Mouse (Mus musculus) embryonic facial prominence, embryonic 11.5 days (tissue): Measurements from ENCODE around the gene Sdk2. TPM values are rescaled to one million over a fixed set of nuclear protein-coding genes. Genes with fewer than 3 reads are reported as not detected.
A peak's percentile ranks its signal among the peaks of the same experiment; 100 is the strongest.

Experiments used
- ATAC-seq: fragments of 200-750 bp; cut with Nextera tagmentation; replicated peaks from 2 replicates; pipeline ENCODE4 v1.8.0; 2017; ENCODE audit warnings: low read depth; ENCODE audit not compliant: insufficient number of reproducible peaks, low FRiP score, low TSS enrichment
- DNase-seq: peaks from one replicate; pipeline ENCODE4 v3.0.0-alpha.2; 2015; ENCODE audit warnings: low spot score
- H3K27ac ChIP-seq: fragments of 300-500 bp; sonication (generic); replicated peaks from 2 replicates; pipeline ENCODE4 v1.5.1; 2014; ENCODE audit warnings: mild to moderate bottlenecking, low read depth, low read length, control low read depth
- H3K27me3 ChIP-seq: fragments of 300-500 bp; sonication (generic); 2 replicates; pipeline ENCODE4 v1.6.1; 2014; ENCODE audit warnings: mild to moderate bottlenecking, low read length, moderate library complexity, mixed read lengths; ENCODE audit not compliant: control insufficient read depth, insufficient read depth
- H3K36me3 ChIP-seq: fragments of 300-500 bp; sonication (generic); replicated peaks from 2 replicates; pipeline ENCODE4 v1.6.1; 2014; ENCODE audit warnings: low read depth, mild to moderate bottlenecking, low read length, moderate library complexity, mixed read lengths; ENCODE audit not compliant: control insufficient read depth, insufficient read depth
- H3K4me1 ChIP-seq: fragments of 300-500 bp; sonication (generic); 2 replicates; pipeline ENCODE4 v1.6.1; 2014; ENCODE audit warnings: low read length, mixed read lengths; ENCODE audit not compliant: control insufficient read depth, insufficient read depth
- H3K4me2 ChIP-seq: fragments of 300-500 bp; sonication (generic); 2 replicates; pipeline ENCODE4 v1.6.1; 2014; ENCODE audit warnings: low read depth, mild to moderate bottlenecking, control low read depth, low read length, moderate library complexity
- H3K4me3 ChIP-seq: fragments of 300-500 bp; sonication (generic); 2 replicates; pipeline ENCODE4 v1.5.1; 2014; ENCODE audit warnings: low read depth, low read length, control low read depth
- H3K9ac ChIP-seq: fragments of 300-500 bp; sonication (generic); replicated peaks from 2 replicates; pipeline ENCODE4 v1.6.1; 2014; ENCODE audit warnings: mild to moderate bottlenecking, control low read depth, low read length
- H3K9me3 ChIP-seq: fragments of 300-500 bp; sonication (generic); replicated peaks from 2 replicates; pipeline ENCODE4 v1.6.1; 2016; ENCODE audit warnings: mild to moderate bottlenecking, low read length, inconsistent platforms, mixed read lengths; ENCODE audit not compliant: control insufficient read depth
- WGBS: fragments of 180-500 bp; shearing (Covaris S2); extraction: QIAGEN DNeasy Blood & Tissue Kit; methylation state at CpG from one replicate; pipeline ENCODE4 v1.1.7; 2014; 5-methylcytosine and 5-hydroxymethylcytosine counted together
- polyA plus RNA-seq: library from polyadenylated mRNA; unstranded; fragments of >200 nt; fragmentation: Nextera tagmentation; extraction: Ambion mirVana; gene quantifications from 2 replicates; pipeline ENCODE4 v1.2.1, GENCODE M21; 2014

The Sdk2 gene
- polyA plus RNA-seq, 1 experiment from 2014 or later: 0.88 TPM

DNA sequence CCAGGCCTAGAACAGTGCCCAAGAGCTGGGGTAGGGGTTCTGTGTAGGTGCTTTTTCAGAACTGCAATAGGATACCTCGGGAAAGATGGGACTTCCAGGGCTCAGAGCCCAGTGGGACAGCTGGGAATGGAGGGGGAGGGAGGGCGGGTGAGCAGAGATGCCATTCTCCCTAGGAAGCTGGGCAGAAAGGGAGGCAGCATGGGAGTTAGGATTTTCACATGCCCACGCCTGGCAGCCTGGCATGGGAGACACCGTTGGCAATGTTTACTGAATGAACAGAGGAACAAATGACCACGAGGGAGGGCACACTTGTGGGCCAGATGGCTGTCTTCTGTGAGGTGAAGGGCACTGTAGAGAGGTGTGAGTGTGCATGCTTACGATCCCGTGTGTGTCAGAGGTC lies 23.3 kb downstream of the Sdk2 start:
- H3K27me3 ChIP-seq: no peaks in the 10 kb centered on the region
- H3K36me3 ChIP-seq: no peaks in the 10 kb centered on the region
- H3K4me1 ChIP-seq: peaks cover 2% of the 10 kb centered on the region; the same call in 1 of the 2 replicates
- 75% methylated on average over 7 of the region's 7 CpGs for WGBS
- H3K9ac ChIP-seq: no peak overlapping the region
- no peaks in the 10 kb centered on the region for H3K9me3 ChIP-seq
- no peak overlapping the region for H3K4me3 ChIP-seq
- no peak for ATAC-seq
- H3K4me2 ChIP-seq: no peak overlapping the region
- DNase-seq: no peak
- H3K27ac ChIP-seq: no peak overlapping the region

DNA sequence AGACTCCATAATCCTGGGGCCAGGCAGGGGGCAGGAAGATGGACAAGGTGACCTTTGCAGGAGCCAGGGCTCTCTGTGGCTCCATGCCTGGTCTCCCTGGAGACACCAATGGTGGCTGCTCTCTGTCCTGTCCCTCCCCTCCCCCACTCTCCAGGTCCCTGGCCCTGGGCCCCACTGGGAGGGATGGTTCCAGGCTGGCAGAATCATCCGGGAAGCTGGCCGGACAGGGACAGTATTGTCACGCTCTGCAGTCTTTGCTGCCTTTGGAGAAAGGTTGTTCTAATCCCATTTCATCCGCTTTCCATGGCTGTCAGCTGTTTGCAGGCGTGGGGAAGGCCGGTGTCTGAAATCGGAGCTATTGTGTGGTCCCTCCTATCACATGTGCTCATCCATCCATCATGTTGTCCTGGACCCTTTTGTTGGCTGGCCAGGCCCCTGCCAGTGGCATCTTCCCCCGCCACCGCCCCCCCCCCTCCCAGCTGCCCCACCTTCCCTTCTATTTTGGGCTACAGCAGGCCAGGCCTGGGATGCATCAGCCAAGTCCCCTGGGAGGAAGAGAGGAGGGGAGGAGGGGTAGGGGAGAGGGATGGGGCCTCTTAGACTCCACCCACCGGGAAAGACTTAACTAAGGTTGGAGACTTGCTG lies 26.3 kb downstream of the Sdk2 start:
- H3K4me3 ChIP-seq: no peak overlapping the region

DNA sequence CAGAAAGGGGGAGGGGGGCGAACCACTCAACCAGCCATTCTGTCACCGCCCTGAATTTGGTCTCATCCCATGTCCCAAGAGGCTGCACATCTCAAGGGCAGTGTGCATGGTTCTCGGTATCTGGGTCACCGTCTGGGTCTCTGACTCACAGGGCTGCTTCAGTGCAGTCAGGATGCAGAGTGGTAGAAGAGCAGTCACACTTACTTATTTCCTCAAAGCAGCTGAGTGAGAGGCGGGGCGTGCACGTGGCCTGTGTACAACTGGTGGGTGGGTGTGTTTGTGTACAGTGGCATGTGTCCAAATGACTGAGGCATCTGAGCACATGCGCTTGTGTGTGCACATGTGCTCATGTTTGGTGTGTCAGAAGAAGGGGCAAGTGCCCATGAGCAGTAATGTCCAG lies 28.8 kb downstream of the Sdk2 start:
- Histone ChIP-seq H3K4me3 (no peak overlapping the region), H3K27ac (no peak overlapping the region), H3K4me2 (no peak overlapping the region), H3K27me3 (no peaks in the 10 kb centered on the region), H3K4me1 (peaks cover 2% of the 10 kb centered on the region; the same call in 1 of the 2 replicates), H3K36me3 (no peaks in the 10 kb centered on the region), H3K9me3 (no peaks in the 10 kb centered on the region), H3K9ac (no peak overlapping the region)
- 82% methylated on average over 8 of the region's 8 CpGs for WGBS
- ATAC-seq (no peak), DNase-seq (no peak)

More for the DNA sequence above, 26.3 kb downstream of the Sdk2 start:
- no peak overlapping the region for H3K4me2 ChIP-seq
- no peaks in the 10 kb centered on the region for H3K27me3 ChIP-seq
- H3K4me1 ChIP-seq: peaks cover 2% of the 10 kb centered on the region; the same call in 1 of the 2 replicates
- ATAC-seq (peak; percentile 86), DNase-seq (peak; percentile 68)
- H3K27ac ChIP-seq: 0 out of 2 replicates have a peak overlapping the region, but pooled peaks have one; percentile 48
- H3K9me3 ChIP-seq: no peaks in the 10 kb centered on the region
- 9% methylated on average over 10 of the region's 10 CpGs for WGBS
- H3K36me3 ChIP-seq: no peaks in the 10 kb centered on the region
- 0 out of 2 replicates have a peak overlapping the region, but pooled peaks have one; percentile 2 for H3K9ac ChIP-seq

DNA sequence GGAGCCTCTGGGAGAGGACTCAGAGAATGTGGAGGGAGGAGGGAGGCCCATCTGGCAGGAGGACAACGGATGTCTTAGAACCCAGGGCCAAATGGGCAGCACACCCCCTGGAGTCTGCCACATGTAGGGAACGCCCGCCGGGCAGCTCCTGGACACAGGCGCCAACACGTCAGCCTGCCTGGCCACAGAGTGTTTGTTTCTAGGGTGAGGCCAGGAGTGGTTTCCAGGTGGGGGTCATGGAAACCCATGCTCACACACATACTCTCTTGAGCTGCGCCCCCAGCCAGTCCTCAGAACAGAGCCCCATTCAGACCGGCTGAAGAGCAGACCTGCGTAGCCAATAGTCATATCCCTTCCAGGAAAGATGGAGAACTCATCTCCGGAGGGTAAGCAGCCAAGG lies 35.4 kb downstream of the Sdk2 start:
- no peaks in the 10 kb centered on the region for H3K36me3 ChIP-seq
- ATAC-seq: no peak
- no peak overlapping the region for H3K4me3 ChIP-seq
- H3K27me3 ChIP-seq: no peaks in the 10 kb centered on the region
- H3K9me3 ChIP-seq: no peaks in the 10 kb centered on the region
- DNase-seq: no peak
- H3K4me1 ChIP-seq: peaks cover 8% of the 10 kb centered on the region
- 84% methylated on average over 10 of the region's 10 CpGs for WGBS
- no peak overlapping the region for H3K9ac ChIP-seq
- no peak overlapping the region for H3K4me2 ChIP-seq
- H3K27ac ChIP-seq: no peak overlapping the region

DNA sequence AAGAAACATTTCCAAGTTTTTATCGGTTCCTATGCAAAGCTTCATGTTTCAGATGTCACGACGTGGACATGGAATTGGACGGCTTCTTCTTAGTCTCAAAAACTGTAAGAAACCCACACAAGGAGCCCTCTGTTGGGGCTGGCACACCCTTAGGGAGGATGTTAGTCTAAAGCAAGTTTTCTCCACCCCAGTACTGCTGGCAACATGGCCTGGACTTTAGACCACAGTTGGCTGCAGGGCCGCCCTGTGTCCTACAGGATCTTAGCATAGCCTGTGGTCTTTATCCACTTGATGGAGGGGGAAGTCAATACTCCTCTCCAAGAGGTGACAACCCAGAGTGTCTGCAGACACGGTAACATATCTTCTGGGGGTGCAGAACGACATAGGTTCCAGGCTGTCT lies 36.6 kb downstream of the Sdk2 start:
- peaks cover 8% of the 10 kb centered on the region for H3K4me1 ChIP-seq
- 93% methylated on average over 7 of the region's 7 CpGs for WGBS
- H3K9me3 ChIP-seq: no peaks in the 10 kb centered on the region
- H3K9ac ChIP-seq: no peak overlapping the region
- H3K27ac ChIP-seq: no peak overlapping the region
- H3K4me2 ChIP-seq: no peak overlapping the region
- DNase-seq: no peak
- H3K4me3 ChIP-seq: no peak overlapping the region
- no peaks in the 10 kb centered on the region for H3K36me3 ChIP-seq
- no peak for ATAC-seq
- H3K27me3 ChIP-seq: no peaks in the 10 kb centered on the region

DNA sequence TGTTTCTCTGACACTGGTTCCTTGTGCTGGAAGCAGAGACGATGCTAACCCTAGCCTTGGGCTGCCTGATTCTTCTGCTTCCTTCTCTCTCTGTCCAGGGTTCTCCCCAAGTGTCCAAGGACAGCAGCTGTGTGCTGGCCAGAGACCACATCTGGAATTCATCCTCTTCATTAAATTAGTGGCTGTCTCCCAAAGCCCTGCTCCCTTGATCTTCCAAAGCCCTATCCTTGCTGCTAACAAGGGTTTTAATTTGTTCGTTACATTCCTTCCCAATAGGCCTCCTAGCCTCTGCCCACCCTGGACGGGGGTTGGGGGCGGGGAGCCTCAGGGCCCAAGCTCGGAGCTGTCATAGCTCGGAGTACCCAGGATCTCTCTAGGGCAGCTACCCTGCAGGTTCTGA lies 38.3 kb downstream of the Sdk2 start:
- Histone ChIP-seq H3K9me3 (no peaks in the 10 kb centered on the region), H3K27me3 (no peaks in the 10 kb centered on the region), H3K9ac (peak overlapping the region; percentile 9; the same call in 1 of the 2 replicates), H3K4me2 (no peak overlapping the region; the same call in 1 of the 2 replicates), H3K4me3 (no peak overlapping the region), H3K36me3 (no peaks in the 10 kb centered on the region), H3K27ac (no peak overlapping the region), H3K4me1 (peaks cover 8% of the 10 kb centered on the region)
- DNase-seq: peak; percentile 46
- ATAC-seq: no peak
- 8% methylated on average over 6 of the region's 6 CpGs for WGBS

DNA sequence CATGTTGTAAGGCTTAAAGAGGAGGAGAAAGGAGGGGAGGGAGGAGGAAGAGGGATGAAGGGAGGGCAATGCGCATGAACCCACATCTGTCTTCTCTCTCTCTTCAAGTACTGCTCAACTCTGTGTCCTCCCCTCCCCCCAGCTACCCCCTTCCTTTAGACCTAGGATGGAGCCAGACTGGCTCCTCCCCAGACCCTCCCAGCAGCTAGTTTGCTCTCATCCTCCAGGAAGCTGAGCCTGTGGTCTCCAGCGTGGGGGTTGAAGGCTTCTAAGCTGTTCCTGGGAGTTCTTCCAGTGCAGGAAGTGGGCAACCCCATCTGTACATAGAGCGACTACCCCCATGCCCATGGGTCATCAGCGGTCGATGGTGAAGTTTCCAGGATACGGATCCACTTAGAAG lies 38.8 kb downstream of the Sdk2 start:
- Histone ChIP-seq H3K4me2 (no peak overlapping the region; the same call in none of the 2 replicates), H3K4me1 (peaks cover 8% of the 10 kb centered on the region), H3K36me3 (no peaks in the 10 kb centered on the region), H3K27ac (no peak overlapping the region), H3K9me3 (no peaks in the 10 kb centered on the region), H3K9ac (no peak overlapping the region), H3K27me3 (no peaks in the 10 kb centered on the region), H3K4me3 (no peak overlapping the region)
- ATAC-seq: peak; percentile 40; the same call in 1 of the 2 replicates
- WGBS: 33% methylated on average over 6 of the region's 6 CpGs
- peak; percentile 49 for DNase-seq

DNA sequence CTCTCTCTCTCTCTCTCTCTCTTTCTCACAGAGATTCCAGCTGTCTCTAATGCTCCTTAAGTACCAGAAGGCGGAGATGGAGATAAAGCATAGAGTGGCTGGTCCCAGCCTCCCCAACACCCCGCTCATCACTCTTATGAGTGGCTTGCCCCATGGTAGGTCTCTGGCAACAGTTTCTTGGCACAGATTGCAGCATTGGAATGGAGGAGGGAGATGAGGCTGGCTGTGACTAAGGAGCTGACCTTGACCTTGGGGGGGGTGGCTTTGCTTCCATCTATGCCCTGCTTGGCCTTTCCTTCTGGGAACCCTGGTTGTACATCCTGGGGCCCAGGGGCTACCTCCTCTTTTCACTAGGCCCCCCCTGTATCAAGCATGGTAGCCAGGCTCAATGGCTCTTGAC lies 41.8 kb downstream of the Sdk2 start:
- no peak for ATAC-seq
- Histone ChIP-seq H3K4me3 (no peak overlapping the region), H3K9me3 (no peaks in the 10 kb centered on the region), H3K36me3 (no peaks in the 10 kb centered on the region), H3K9ac (no peak overlapping the region), H3K27ac (no peak overlapping the region), H3K27me3 (no peaks in the 10 kb centered on the region), H3K4me2 (no peak overlapping the region), H3K4me1 (peaks cover 8% of the 10 kb centered on the region)
- no peak for DNase-seq
- 84% methylated on average over 2 of the region's 2 CpGs for WGBS
